Mouse (Mus musculus) cortical plate, adult 2 months (tissue): Measurements from ENCODE around the gene Zfp740.

Experiments
- CTCF ChIP-seq: fragments of 200-500 bp; IDR thresholded peaks from 2 replicates; pipeline ENCODE4 v1.5.1; 2011; ENCODE audit warnings: mild to moderate bottlenecking, control low read depth, low read length; ENCODE audit not compliant: insufficient read depth; ENCODE audit errors: extremely low read depth
- POLR2A ChIP-seq: fragments of 200-500 bp; IDR thresholded peaks from 2 replicates; pipeline ENCODE4 v1.6.1; 2011; ENCODE audit warnings: mild to moderate bottlenecking, low read length, control low read depth; ENCODE audit not compliant: insufficient read depth; ENCODE audit errors: extremely low read depth

- TF ChIP-seq POLR2A (no peak), CTCF (no peak)
Observed at GRCm38 (mm10) chr15:102233896-102234295, 30.8 kb downstream of the Zfp740 start.
